8 mouse cellular contexts compared by ENCODE assay signal in the genomic region with DNA sequence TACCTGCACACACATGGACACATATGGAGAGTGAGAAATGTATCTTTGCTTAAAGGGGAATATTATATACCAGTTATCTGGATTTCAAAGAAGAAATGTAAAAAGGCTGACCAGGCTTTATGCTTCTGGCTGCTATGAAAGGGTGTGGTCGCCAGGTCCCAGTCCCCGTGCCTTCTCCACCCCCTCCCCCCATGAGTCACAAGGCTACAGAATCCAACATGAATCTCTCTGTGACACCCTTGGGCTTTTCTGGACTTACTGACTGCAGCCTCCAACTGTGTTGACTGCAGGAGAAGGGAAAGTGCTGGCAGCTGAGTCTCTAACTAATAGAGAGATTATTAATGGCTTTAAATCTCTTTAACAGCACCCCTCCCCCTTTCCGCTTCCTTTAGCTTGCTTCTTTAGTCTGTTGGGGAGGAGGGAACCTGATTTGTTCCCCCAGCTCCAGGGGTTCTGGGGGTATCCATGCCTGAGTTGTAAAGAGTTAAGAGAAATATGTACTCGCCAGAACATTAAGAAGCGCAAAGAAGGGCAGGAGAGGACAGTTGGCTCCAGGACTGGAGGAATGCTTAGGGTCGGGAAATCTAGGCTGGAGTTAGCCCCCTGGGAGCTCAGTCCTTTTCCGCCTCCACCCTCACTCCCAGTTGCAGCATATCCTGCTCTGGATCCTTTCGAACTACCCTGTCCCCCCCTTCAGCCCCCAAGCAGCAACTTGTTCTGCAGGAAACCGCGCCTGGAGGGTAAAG. TPM values are rescaled to one million over a fixed set of nuclear protein-coding genes. Genes with fewer than 3 reads are reported as not detected.
A peak's percentile ranks its signal among the peaks of the same experiment; 100 is the strongest.
DNase-seq lines count a peak whose midpoint lies in the region; ATAC-seq lines count a peak whose summit lies in the region.

TSS of gene Slfn5 (plus strand) at position 614 of the 746 bp plus-strand sequence.

- H3K27ac ChIP-seq in forebrain, embryonic 12.5 days: no peak within 1 kb of the TSS
- H3K27ac ChIP-seq in midbrain, embryonic 11.5 days (ENCODE audit: low read depth, low read length): no peak within 1 kb of the TSS

- DNase-seq in adrenal gland, postnatal 10 days: peak; percentile 34
- peak; percentile 69 for DNase-seq in heart, postnatal 25 days (ENCODE audit: low spot score)
- DNase-seq in kidney, postnatal 36 days: peak; percentile 70 to 84
- DNase-seq in midbrain, embryonic 11.5 days (ENCODE audit: low spot score, missing footprints): peak; percentile 87
- DNase-seq in retina, embryonic 14.5 days (ENCODE audit: low spot score): no peak
- DNase-seq in cerebellum, postnatal 10 days: no peak
- no peak for DNase-seq in left cerebral cortex, adult 11 months (ENCODE audit: low spot score)

- H3K36me3 ChIP-seq in forebrain, embryonic 12.5 days (replicated peaks): no peaks in the 10 kb centered on the region
- H3K36me3 ChIP-seq in midbrain, embryonic 11.5 days (ENCODE audit: control insufficient read depth, insufficient read depth, low read length): no peaks in the 10 kb centered on the region

- no peak for ATAC-seq in forebrain, embryonic 12.5 days (ENCODE audit: low FRiP score)
- no peak for ATAC-seq in midbrain, embryonic 11.5 days (ENCODE audit: low FRiP score)

- H3K4me2 ChIP-seq in forebrain, embryonic 12.5 days: 0 out of 2 replicates have a peak within 1 kb of the TSS, but pooled peaks have one; percentile 13
- peak within 1 kb of the TSS; percentile 25 for H3K4me2 ChIP-seq in midbrain, embryonic 11.5 days

- intact Hi-C loops in heart, postnatal 25 days (cut with DNase I): loop anchor here (10.0 kb wide), 1 partner anchor 514 kb away; the partner anchor contains the start of gene Mmp28

- 0 out of 2 replicates have a peak, but pooled peaks cover 3% of the 10 kb centered on the region for H3K4me1 ChIP-seq in forebrain, embryonic 12.5 days
- peaks cover 2% of the 10 kb centered on the region; the same call in 1 of the 2 replicates for H3K4me1 ChIP-seq in midbrain, embryonic 11.5 days (ENCODE audit: control insufficient read depth, insufficient read depth, low read length)

- no peak within 1 kb of the TSS for H3K4me3 ChIP-seq in forebrain, embryonic 12.5 days (replicated peaks)
- H3K4me3 ChIP-seq in midbrain, embryonic 11.5 days (ENCODE audit: low read depth, low read length): no peak within 1 kb of the TSS; the same call in 1 of the 2 replicates

- 13% methylated on average over 10 of the region's 10 CpGs for WGBS in forebrain, embryonic 12.5 days
- 12% methylated on average over 10 of the region's 10 CpGs for WGBS in midbrain, embryonic 11.5 days

- H3K9me3 ChIP-seq in forebrain, embryonic 12.5 days: no peaks in the 10 kb centered on the region
- H3K9me3 ChIP-seq in midbrain, embryonic 11.5 days (ENCODE audit: control insufficient read depth, low read length): no peaks in the 10 kb centered on the region

- H3K9ac ChIP-seq in forebrain, embryonic 12.5 days: no peak within 1 kb of the TSS; the same call in 1 of the 2 replicates
- H3K9ac ChIP-seq in midbrain, embryonic 11.5 days (ENCODE audit: low read length): no peak within 1 kb of the TSS

- peaks cover 68% of the 10 kb centered on the region for H3K27me3 ChIP-seq in forebrain, embryonic 12.5 days
- peaks cover 27% of the 10 kb centered on the region for H3K27me3 ChIP-seq in midbrain, embryonic 11.5 days (ENCODE audit: control insufficient read depth, insufficient read depth, low read length)

RNA-seq across cellular contexts. Expression of gene Slfn5, which starts in this region (rescaled TPM):
- total RNA-seq in adrenal gland, postnatal 10 days (2021): 10 to 100 TPM; 46.0 to 46.6 TPM
- polyA plus RNA-seq in forebrain, embryonic 12.5 days (2016; fragmentation: Nextera tagmentation; extraction: Ambion mirVana): 0.38 and 0.89 TPM in 2 replicates
- 10 to 100 TPM; 60.8 to 70.3 TPM for total RNA-seq in heart, postnatal 25 days (2021)
- 0.14 and 0.47 TPM in 2 replicates for polyA plus RNA-seq in midbrain, embryonic 11.5 days (2014; fragmentation: Nextera tagmentation; extraction: Ambion mirVana)

Comparison
In these comparisons a context has a peak if more than half of its experiments do, and no peak if none do; other contexts are left out.
1. Peak in DNase-seq and H3K4me2 ChIP-seq in midbrain, embryonic 11.5 days; RNA of the gene not detected or under 1 TPM.
2. DNase-seq: peak in adrenal gland, postnatal 10 days (single experiment), heart, postnatal 25 days (single experiment) and kidney, postnatal 36 days (2 of 2); none in retina, embryonic 14.5 days (single experiment), cerebellum, postnatal 10 days (0 of 2) and left cerebral cortex, adult 11 months (single experiment).